Mouse (Mus musculus) retina, postnatal 1 day (tissue): ENCODE measurements at regions not wholly inside any gene's neighbourhood (a gene's known extent, or its start where the extent isn't known, plus 50 kb on each side); places are given as distances from the start of the nearest gene placed in this dataset.

Experiments used
- DNase-seq: peaks from one replicate; pipeline ENCODE4 v3.0.0-alpha.2; 2012

DNA sequence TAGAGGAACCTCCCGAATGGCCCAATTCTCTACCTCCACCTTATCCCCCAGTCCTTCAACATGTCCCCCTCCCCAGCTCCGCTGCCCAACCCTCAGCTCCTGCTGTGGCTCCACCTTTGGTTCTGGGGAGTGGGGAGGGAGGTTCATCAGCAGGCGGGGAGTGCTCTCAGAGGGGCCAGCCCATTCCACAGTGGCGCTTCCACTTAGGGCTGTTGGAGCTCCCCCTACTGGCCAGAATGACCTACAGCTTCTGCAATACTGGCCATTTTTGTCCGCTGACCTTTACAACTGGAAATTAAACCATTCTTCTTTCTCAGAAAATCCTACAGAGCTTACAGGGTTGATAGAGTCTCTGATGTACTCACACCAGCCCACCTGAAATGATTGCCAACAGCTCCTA lies 508.0 kb upstream of the Klhl4 start:
- no peak for DNase-seq

- DNase-seq: no peak
Observed at GRCm38 (mm10) chrX:113993118-113993517, 481.0 kb upstream of the Klhl4 start.

DNA sequence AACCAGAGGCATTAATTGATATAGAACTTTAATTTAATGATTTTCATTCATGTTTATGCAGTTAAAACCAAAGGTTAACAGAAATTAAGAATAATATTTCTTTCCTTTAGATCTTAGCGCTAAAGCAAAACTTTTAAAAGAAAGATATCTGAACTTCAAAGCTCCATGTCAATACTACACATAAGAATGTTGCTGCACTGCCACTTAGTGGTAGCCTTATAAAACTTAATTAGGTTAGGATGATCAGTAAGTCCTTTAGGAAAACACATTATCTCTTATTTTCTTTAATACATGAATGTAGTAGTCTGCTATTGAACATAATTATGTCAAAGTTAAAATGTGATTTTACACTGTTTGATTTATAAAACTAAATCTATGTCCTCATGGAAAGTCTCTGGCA lies 432.9 kb upstream of the Klhl4 start:
- DNase-seq: peak; percentile 1
